ENCODE assay signal across 13 mouse cellular contexts in the genomic region with DNA sequence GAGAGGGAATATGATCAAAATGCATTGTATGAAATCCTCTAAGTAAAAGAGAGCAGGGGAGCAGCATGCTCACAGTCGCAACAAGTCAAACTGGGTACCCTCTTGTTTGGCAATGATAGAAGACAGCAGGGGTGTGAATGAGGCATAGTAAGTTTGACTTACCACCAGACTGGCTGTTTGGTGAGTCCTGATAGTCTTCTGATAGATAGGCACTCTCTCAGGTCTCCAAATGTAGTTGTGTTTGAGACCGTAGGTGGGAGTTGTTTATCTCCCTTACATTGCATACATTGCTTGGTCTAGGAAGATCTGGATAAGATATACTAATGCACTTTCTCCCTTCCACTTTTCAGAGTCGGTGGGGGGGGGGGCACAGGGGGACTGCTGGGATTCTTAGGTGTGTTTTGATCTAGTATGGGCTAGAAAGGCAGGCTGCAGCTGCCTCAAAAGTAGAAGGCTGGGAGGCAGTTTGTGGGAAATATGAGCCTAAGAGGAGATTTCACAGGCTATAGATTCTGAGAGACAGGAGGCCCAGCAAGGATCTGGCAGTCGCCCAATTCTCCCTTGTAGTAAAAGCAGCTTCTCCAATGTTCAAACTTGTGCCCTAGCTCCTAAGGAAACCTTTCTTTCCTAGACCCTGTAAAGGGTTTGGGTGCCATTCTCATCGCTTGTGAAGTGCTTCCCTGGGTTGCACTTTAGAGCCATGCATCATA. TPM values are rescaled to one million over a fixed set of nuclear protein-coding genes. Genes with fewer than 3 reads are reported as not detected.
DNase-seq lines count a peak whose midpoint lies in the region; ATAC-seq and TF ChIP-seq lines count a peak whose summit lies in the region.
"Had no signal": no experiment of that assay in that cellular context is flagged by ENCODE, and none has a peak within 500 bp of the region (broad histone marks: within the 10 kb centered on the region; RNA-seq: fewer than 3 reads in every experiment).

No protein-coding gene starts in this region.

- H3K27me3 ChIP-seq in kidney, adult 2 months (replicated peaks; ENCODE audit: control insufficient read depth, insufficient read depth, low read length): no peaks in the 10 kb centered on the region
- H3K27me3 ChIP-seq in limb, embryonic 14.5 days (ENCODE audit: control insufficient read depth, insufficient read depth, low read length): no peaks in the 10 kb centered on the region
- no peaks in the 10 kb centered on the region for H3K27me3 ChIP-seq in heart, embryonic 10.5 days (ENCODE audit: insufficient read depth, poor library complexity, severe bottlenecking)
- H3K27me3 ChIP-seq: heart, embryonic 13.5 days; hindbrain, embryonic 12.5 days had no signal

- peak; percentile 4 for DNase-seq in adrenal gland, postnatal 25 days
- no peak for DNase-seq in adrenal gland, adult 8-10 months
- DNase-seq in kidney, postnatal 14 days: peak; percentile 4
- DNase-seq in kidney, adult 2 months: no peak
- DNase-seq in 3T3-L1 (ENCODE audit: low read depth, low spot score): peak; percentile 44
- DNase-seq in limb, embryonic 14.5 days (ENCODE audit: low spot score): peak; percentile 83
- DNase-seq in thymus, postnatal 10 days (ENCODE audit: low spot score in 2 of 2): no peak
- DNase-seq in heart, embryonic 10.5 days (ENCODE audit: low spot score): no peak
- DNase-seq: lung, postnatal 36 days; thymus, adult 2 months had no signal

- 48% methylated on average over 5 of the region's 5 CpGs for WGBS in kidney, adult 2 months
- 45% methylated on average over 5 of the region's 5 CpGs for WGBS in limb, embryonic 14.5 days
- WGBS in heart, embryonic 10.5 days: 46% methylated on average over 5 of the region's 5 CpGs

- ATAC-seq in limb, embryonic 14.5 days (ENCODE audit: low FRiP score, low read depth): peak; percentile 34; the same call in 1 of the 2 replicates

- no peak overlapping the region for H3K4me2 ChIP-seq in limb, embryonic 14.5 days (replicated peaks; ENCODE audit: low read depth, low read length, severe bottlenecking)
- H3K4me2 ChIP-seq: heart, embryonic 13.5 days; hindbrain, embryonic 12.5 days had no signal

- no peak for TF ChIP-seq CTCF in kidney, adult 2 months (conservative IDR thresholded peaks at IDR 0.05; ENCODE audit: insufficient read depth, insufficient read length, low read depth, low read length)

- no peak for TF ChIP-seq POLR2A in kidney, adult 2 months (IDR thresholded peaks at IDR 0.05; ENCODE audit: low read depth, low read length)
- no peak for TF ChIP-seq POLR2A in limb, embryonic 14.5 days (IDR thresholded peaks at IDR 0.05; ENCODE audit: borderline replicate concordance, extremely low read depth, insufficient read depth, insufficient read length)

- peaks cover 5% of the 10 kb centered on the region; the same call in 1 of the 2 replicates for H3K4me1 ChIP-seq in kidney, adult 2 months (ENCODE audit: control insufficient read depth, insufficient read depth, low read length)
- H3K4me1 ChIP-seq in limb, embryonic 14.5 days (ENCODE audit: control insufficient read depth, insufficient read depth, low read length): no peaks in the 10 kb centered on the region
- no peaks in the 10 kb centered on the region for H3K4me1 ChIP-seq in heart, embryonic 10.5 days
- H3K4me1 ChIP-seq: forebrain, embryonic 10.5 days; hindbrain, embryonic 12.5 days had no signal

- no peaks in the 10 kb centered on the region for H3K36me3 ChIP-seq in kidney, adult 2 months (ENCODE audit: control insufficient read depth, insufficient read depth, low read length)
- H3K36me3 ChIP-seq in limb, embryonic 14.5 days (ENCODE audit: control insufficient read depth, insufficient read depth, low read length): no peaks in the 10 kb centered on the region
- no peaks in the 10 kb centered on the region for H3K36me3 ChIP-seq in heart, embryonic 10.5 days
- H3K36me3 ChIP-seq: forebrain, embryonic 10.5 days; heart, embryonic 13.5 days; hindbrain, embryonic 12.5 days had no signal

- no peak overlapping the region for H3K9ac ChIP-seq in limb, embryonic 14.5 days (ENCODE audit: low read depth, low read length, severe bottlenecking)
- H3K9ac ChIP-seq: heart, embryonic 13.5 days; hindbrain, embryonic 12.5 days had no signal

- H3K27ac ChIP-seq in kidney, adult 2 months (ENCODE audit: insufficient read depth, low read depth, low read length): no peak overlapping the region
- no peak overlapping the region for H3K27ac ChIP-seq in limb, embryonic 14.5 days (replicated peaks; ENCODE audit: low read depth, low read length)
- no peak overlapping the region for H3K27ac ChIP-seq in heart, embryonic 10.5 days
- H3K27ac ChIP-seq: forebrain, embryonic 10.5 days; heart, embryonic 13.5 days; hindbrain, embryonic 12.5 days had no signal

- H3K9me3 ChIP-seq in limb, embryonic 14.5 days (ENCODE audit: control insufficient read depth, low read length): no peaks in the 10 kb centered on the region
- H3K9me3 ChIP-seq in heart, embryonic 10.5 days: no peaks in the 10 kb centered on the region
- H3K9me3 ChIP-seq: forebrain, embryonic 10.5 days; heart, embryonic 13.5 days; hindbrain, embryonic 12.5 days had no signal

- H3K4me3 ChIP-seq in kidney, adult 2 months (ENCODE audit: insufficient read depth, low read depth, low read length): no peak overlapping the region
- no peak overlapping the region for H3K4me3 ChIP-seq in limb, embryonic 14.5 days (replicated peaks; ENCODE audit: low read length)
- no peak overlapping the region for H3K4me3 ChIP-seq in heart, embryonic 10.5 days
- H3K4me3 ChIP-seq: forebrain, embryonic 10.5 days; heart, embryonic 13.5 days; hindbrain, embryonic 12.5 days had no signal

RNA-seq across cellular contexts. Expression of a gene that starts 7.0 kb away (rescaled TPM):
- 85.1 and 86.4 TPM in 2 replicates for total RNA-seq in adrenal gland, postnatal 25 days (2021)
- 10 to 100 TPM; 67.1 to 79.3 (median 72.5) TPM for total RNA-seq in adrenal gland, adult 8-10 months (2022)
- 10.7 and 13.5 TPM in 2 replicates for polyA plus RNA-seq in kidney, adult 2 months (2012; rRNA removed)
- 57.7 and 79.3 TPM in 2 replicates for polyA plus RNA-seq in limb, embryonic 14.5 days (2012; rRNA removed)
- polyA plus RNA-seq in limb, embryonic 14.5 days (2014; fragmentation: Nextera tagmentation; extraction: Ambion mirVana): 93.1 and 96.4 TPM in 2 replicates
- polyA plus RNA-seq in heart, embryonic 10.5 days (2016; fragmentation: Nextera tagmentation; extraction: Ambion mirVana): 52.9 and 60.2 TPM in 2 replicates

RNA-seq across cellular contexts. Expression of a gene that starts 17.3 kb away (rescaled TPM):
- 38.4 and 46.1 TPM in 2 replicates for total RNA-seq in adrenal gland, postnatal 25 days (2021)
- total RNA-seq in adrenal gland, adult 8-10 months (2022): 10 to 100 TPM; 39.7 to 43.5 (median 41.5) TPM
- 6.4 and 6.5 TPM in 2 replicates for polyA plus RNA-seq in kidney, adult 2 months (2012; rRNA removed)
- polyA plus RNA-seq in limb, embryonic 14.5 days (2012; rRNA removed): 16.7 and 21.6 TPM in 2 replicates
- 33.0 and 35.7 TPM in 2 replicates for polyA plus RNA-seq in limb, embryonic 14.5 days (2014; fragmentation: Nextera tagmentation; extraction: Ambion mirVana)
- polyA plus RNA-seq in heart, embryonic 10.5 days (2016; fragmentation: Nextera tagmentation; extraction: Ambion mirVana): 32.6 and 34.2 TPM in 2 replicates

RNA-seq across cellular contexts. Expression of a gene that starts 41.6 kb away (rescaled TPM):
- total RNA-seq in adrenal gland, postnatal 25 days (2021): 23.9 and 25.4 TPM in 2 replicates
- 10 to 100 TPM; 18.3 to 31.5 (median 22.9) TPM for total RNA-seq in adrenal gland, adult 8-10 months (2022)
- polyA plus RNA-seq in kidney, adult 2 months (2012; rRNA removed): 15.8 and 18.6 TPM in 2 replicates
- 17.6 and 27.2 TPM in 2 replicates for polyA plus RNA-seq in limb, embryonic 14.5 days (2012; rRNA removed)
- polyA plus RNA-seq in limb, embryonic 14.5 days (2014; fragmentation: Nextera tagmentation; extraction: Ambion mirVana): 26.0 and 26.6 TPM in 2 replicates
- polyA plus RNA-seq in heart, embryonic 10.5 days (2016; fragmentation: Nextera tagmentation; extraction: Ambion mirVana): 28.0 and 28.4 TPM in 2 replicates

Comparison
In these comparisons a context has a peak if more than half of its experiments do, and no peak if none do; other contexts are left out.
1. DNase-seq: peak in adrenal gland, postnatal 25 days (single experiment), kidney, postnatal 14 days (single experiment), 3T3-L1 (single experiment) and limb, embryonic 14.5 days (single experiment); none in adrenal gland, adult 8-10 months (single experiment), kidney, adult 2 months (single experiment), thymus, postnatal 10 days (0 of 2) and heart, embryonic 10.5 days (single experiment).